Mouse (Mus musculus) monocyte, adult 2 months (primary cell): ENCODE measurements at regions not wholly inside any gene's neighbourhood (a gene's known extent, or its start where the extent isn't known, plus 50 kb on each side); places are given as distances from the start of the nearest gene placed in this dataset.

Experiments used
- DNase-seq, 2 experiments: peaks; one replicate each; pipeline ENCODE4 v3.0.0; 2022; ENCODE audit warnings: low spot score in 2 of 2, low read depth in 1 of 2

GRCm38 (mm10) chr13:99847531-99847930 lies 53.4 kb downstream of the Cartpt start:
- no peak for DNase-seq

- DNase-seq, result no peak
Observed at GRCm38 (mm10) chr13:99842626-99843025, 58.3 kb downstream of the Cartpt start.

- DNase-seq, result no peak
Observed at GRCm38 (mm10) chr13:99839446-99839845, 61.4 kb downstream of the Cartpt start.

GRCm38 (mm10) chr13:99837772-99838425 lies 63.0 kb downstream of the Cartpt start:
- no peak for DNase-seq

- no peak for DNase-seq
Observed at GRCm38 (mm10) chr13:99837180-99837579, 63.7 kb downstream of the Cartpt start.

GRCm38 (mm10) chr13:99836586-99836985 lies 64.3 kb downstream of the Cartpt start:
- DNase-seq, result no peak

GRCm38 (mm10) chr13:99835518-99835917 lies 65.4 kb downstream of the Cartpt start:
- no peak for DNase-seq

GRCm38 (mm10) chr13:99830080-99830724 lies 70.7 kb downstream of the Cartpt start:
- DNase-seq, result no peak

- DNase-seq, result no peak
Observed at GRCm38 (mm10) chr13:99827573-99827972, 73.3 kb downstream of the Cartpt start.

- DNase-seq, result no peak
Observed at GRCm38 (mm10) chr13:99824625-99825024, 76.3 kb downstream of the Cartpt start.

GRCm38 (mm10) chr13:99816666-99817065 lies 84.2 kb downstream of the Cartpt start:
- DNase-seq, result no peak

- DNase-seq, result no peak
Observed at GRCm38 (mm10) chr13:99815786-99816185, 85.1 kb downstream of the Cartpt start.

- DNase-seq, result no peak
Observed at GRCm38 (mm10) chr13:99814801-99815200, 86.1 kb downstream of the Cartpt start.

- DNase-seq, result no peak
Observed at GRCm38 (mm10) chr13:99814033-99814556, 86.8 kb downstream of the Cartpt start.

GRCm38 (mm10) chr13:99794448-99794847 lies 106.4 kb downstream of the Cartpt start:
- DNase-seq, result no peak

GRCm38 (mm10) chr13:99793786-99794435 lies 107.0 kb downstream of the Cartpt start:
- DNase-seq, result no peak

- DNase-seq, result no peak
Observed at GRCm38 (mm10) chr13:99793001-99793400, 107.9 kb downstream of the Cartpt start.

- no peak for DNase-seq
Observed at GRCm38 (mm10) chr13:99790951-99791350, 109.9 kb downstream of the Cartpt start.

GRCm38 (mm10) chr13:99787760-99788159 lies 113.1 kb downstream of the Cartpt start:
- no peak for DNase-seq

- no peak for DNase-seq
Observed at GRCm38 (mm10) chr13:99785427-99785826, 115.5 kb downstream of the Cartpt start.

GRCm38 (mm10) chr13:99784314-99784713 lies 116.6 kb downstream of the Cartpt start:
- no peak for DNase-seq
